8 mouse cellular contexts compared by ENCODE assay signal in the genomic region with DNA sequence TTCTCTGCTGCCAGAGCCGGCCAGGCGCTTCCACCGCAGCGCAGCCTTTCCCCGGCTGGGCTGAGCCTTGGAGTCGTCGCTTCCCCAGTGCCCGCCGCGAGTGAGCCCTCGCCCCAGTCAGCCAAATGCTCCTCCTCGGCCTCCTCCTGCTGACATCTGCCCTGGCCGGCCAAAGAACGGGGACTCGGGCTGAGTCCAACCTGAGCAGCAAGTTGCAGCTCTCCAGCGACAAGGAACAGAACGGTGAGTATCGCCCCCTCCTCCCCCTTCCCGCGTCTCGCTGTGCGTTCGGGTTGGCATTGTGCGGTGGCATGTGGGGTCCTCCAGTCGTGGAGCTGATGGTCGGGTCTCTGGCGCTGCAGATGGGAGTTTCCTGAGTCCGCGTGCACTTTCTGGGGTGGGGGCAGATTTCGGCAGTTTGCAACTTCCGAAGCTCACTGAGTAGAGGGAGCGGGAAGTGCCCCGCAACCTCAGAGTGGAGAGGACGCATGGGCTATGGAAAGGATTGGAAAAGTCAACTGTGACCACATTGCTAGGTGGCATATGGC. TPM values are rescaled to one million over a fixed set of nuclear protein-coding genes. Genes with fewer than 3 reads are reported as not detected.
DNase-seq lines count a peak whose midpoint lies in the region; ATAC-seq lines count a peak whose summit lies in the region.

No protein-coding gene starts in this region.

- DNase-seq in gastrocnemius, adult 18-20 months (ENCODE audit: low spot score) = peak; percentile 9
- DNase-seq in gastrocnemius, postnatal 25 days = no peak
- peak; percentile 17 for DNase-seq in cerebellum, adult 9-11 months
- peak; percentile 64 for DNase-seq in kidney, adult 11 months
- DNase-seq in liver = peak; percentile 12
- DNase-seq in naive thymus-derived CD4-positive, alpha-beta T cell, adult 2 months (ENCODE audit: low read depth) = peak; percentile 8
- peak; percentile 32 for DNase-seq in testis, postnatal 14 days (ENCODE audit: low spot score)

- peak; percentile 63 for ATAC-seq in granulocyte monocyte progenitor cell, adult 5-6 weeks (replicated peaks; ENCODE audit: poor library complexity, severe bottlenecking)

RNA-seq across cellular contexts. Expression of a gene that starts 1.2 kb away (rescaled TPM):
- 1 to 10 TPM; 1.9 to 3.5 TPM for total RNA-seq in gastrocnemius, adult 18-20 months (2021)
- total RNA-seq in gastrocnemius, postnatal 25 days (2021) = 1 to 10 TPM; 2.0 to 2.2 TPM
- not detected in 2 replicates for total RNA-seq in granulocyte monocyte progenitor cell, adult 5-6 weeks (2014; fragmentation: Nextera tagmentation)
- not detected in 2 replicates for total RNA-seq in granulocyte monocyte progenitor cell, adult 5-6 weeks (2017)
